Mouse (Mus musculus) forebrain, embryonic 13.5 days (tissue): ENCODE data around the gene Ctcfl. TPM values are rescaled to one million over a fixed set of nuclear protein-coding genes. Genes with fewer than 3 reads are reported as not detected.

Source experiments
- ATAC-seq: fragments of 200-750 bp; cut with Nextera tagmentation; 2 replicates; pipeline ENCODE4 v1.8.0; 2017
- H3K27ac ChIP-seq: fragments of 300-500 bp; sonication (generic); 2 replicates; pipeline ENCODE4 v1.5.1; 2015; ENCODE audit warnings: inconsistent platforms, mild to moderate bottlenecking, moderate library complexity
- H3K27me3 ChIP-seq: fragments of 300-500 bp; sonication (generic); 2 replicates; pipeline ENCODE4 v1.6.1; 2015; ENCODE audit warnings: mild to moderate bottlenecking, inconsistent platforms
- H3K36me3 ChIP-seq: fragments of 300-500 bp; sonication (generic); 2 replicates; pipeline ENCODE4 v1.6.1; 2015; ENCODE audit warnings: mild to moderate bottlenecking, inconsistent platforms; ENCODE audit not compliant: poor library complexity, severe bottlenecking
- H3K4me1 ChIP-seq: fragments of 300-500 bp; sonication (generic); 2 replicates; pipeline ENCODE4 v1.6.1; 2015; ENCODE audit warnings: inconsistent platforms
- H3K4me2 ChIP-seq: fragments of 300-500 bp; sonication (generic); 2 replicates; pipeline ENCODE4 v1.6.1; 2015; ENCODE audit warnings: inconsistent platforms, mild to moderate bottlenecking, moderate library complexity
- H3K4me3 ChIP-seq: fragments of 300-500 bp; sonication (generic); 2 replicates; pipeline ENCODE4 v1.5.1; 2015; ENCODE audit warnings: mild to moderate bottlenecking, inconsistent platforms
- H3K9ac ChIP-seq: fragments of 300-500 bp; sonication (generic); 2 replicates; pipeline ENCODE4 v1.6.1; 2015; ENCODE audit warnings: mild to moderate bottlenecking, inconsistent platforms
- H3K9me3 ChIP-seq: fragments of 300-500 bp; sonication (generic); replicated peaks from 2 replicates; pipeline ENCODE4 v1.6.1; 2016; ENCODE audit warnings: inconsistent platforms
- WGBS: fragments of 180-500 bp; shearing (Covaris S2); methylation state at CpG from one replicate; pipeline ENCODE4 v1.1.7; 2015; 5-methylcytosine and 5-hydroxymethylcytosine counted together
- polyA plus RNA-seq: library from polyadenylated mRNA; unstranded; fragments of >200 nt; fragmentation: Nextera tagmentation; extraction: Ambion mirVana; gene quantifications from 2 replicates; pipeline ENCODE4 v1.2.1, GENCODE M21; 2015

Ctcfl gene
- polyA plus RNA-seq, 1 experiment from 2014 or later, result 0.05 TPM

- Histone ChIP-seq H3K27me3 (no peaks in the 10 kb centered on the region), H3K4me2 (no peak overlapping the region), H3K4me1 (no peaks in the 10 kb centered on the region), H3K9ac (no peak overlapping the region), H3K4me3 (no peak overlapping the region), H3K27ac (no peak overlapping the region), H3K36me3 (no peaks in the 10 kb centered on the region), H3K9me3 (no peaks in the 10 kb centered on the region)
- no peak for ATAC-seq
- WGBS, result 89% methylated on average over 10 of the region's 10 CpGs
These were observed 36.6 kb upstream of the Ctcfl start for GRCm38 (mm10) chr2:173155907-173156306.

DNA sequence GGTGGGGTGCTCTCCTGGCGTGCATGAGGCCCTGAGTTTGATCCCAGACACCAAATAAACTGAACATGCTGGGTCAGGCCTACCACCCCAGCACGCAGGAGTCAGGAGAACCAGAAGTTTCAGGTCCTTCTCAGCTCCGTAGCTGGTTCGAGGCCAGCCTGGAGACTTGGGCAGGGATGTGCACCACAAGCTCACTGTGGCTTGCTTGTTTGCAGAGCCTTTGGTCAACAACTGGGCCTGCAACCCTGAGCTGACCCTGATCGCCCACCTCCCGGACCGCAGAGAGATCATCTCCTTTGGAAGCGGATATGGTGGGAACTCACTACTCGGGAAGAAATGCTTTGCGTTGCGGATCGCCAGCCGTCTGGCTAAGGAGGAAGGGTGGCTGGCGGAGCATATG is 35.6 kb upstream of the Ctcfl start:
- no peak overlapping the region for H3K27ac ChIP-seq
- ATAC-seq, result no peak
- H3K4me2 ChIP-seq, result no peak overlapping the region
- no peak overlapping the region for H3K9ac ChIP-seq
- no peaks in the 10 kb centered on the region for H3K36me3 ChIP-seq
- 93% methylated on average over 14 of the region's 14 CpGs for WGBS
- H3K4me3 ChIP-seq, result no peak overlapping the region
- H3K9me3 ChIP-seq, result no peaks in the 10 kb centered on the region
- no peaks in the 10 kb centered on the region for H3K4me1 ChIP-seq
- H3K27me3 ChIP-seq, result no peaks in the 10 kb centered on the region

GRCm38 (mm10) chr2:173154513-173154912 is 35.2 kb upstream of the Ctcfl start:
- no peak overlapping the region for H3K9ac ChIP-seq
- ATAC-seq, result no peak
- 93% methylated on average over 13 of the region's 13 CpGs for WGBS
- no peaks in the 10 kb centered on the region for H3K9me3 ChIP-seq
- no peak overlapping the region for H3K4me2 ChIP-seq
- no peaks in the 10 kb centered on the region for H3K36me3 ChIP-seq
- H3K4me1 ChIP-seq, result no peaks in the 10 kb centered on the region
- no peaks in the 10 kb centered on the region for H3K27me3 ChIP-seq
- no peak overlapping the region for H3K4me3 ChIP-seq
- no peak overlapping the region for H3K27ac ChIP-seq

DNA sequence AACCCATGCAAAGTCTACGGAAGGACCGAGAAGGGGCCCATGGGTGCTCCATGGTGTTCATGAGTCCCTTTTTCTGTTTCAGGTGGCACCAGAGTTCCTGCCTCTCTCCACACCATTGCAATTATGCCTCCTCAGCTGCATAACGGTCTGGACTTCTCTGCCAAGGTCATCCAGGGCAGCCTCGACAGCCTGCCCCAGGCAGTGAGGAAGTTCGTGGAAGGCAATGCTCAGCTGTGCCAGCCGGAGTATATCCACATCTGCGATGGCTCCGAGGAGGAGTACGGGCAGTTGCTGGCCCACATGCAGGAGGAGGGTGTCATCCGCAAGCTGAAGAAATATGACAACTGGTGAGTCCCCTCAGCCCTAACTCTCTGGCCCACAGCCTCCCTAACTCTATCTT is 33.9 kb upstream of the Ctcfl start:
- Histone ChIP-seq H3K9ac (no peak overlapping the region), H3K9me3 (no peaks in the 10 kb centered on the region), H3K27ac (no peak overlapping the region), H3K4me2 (no peak overlapping the region), H3K4me1 (no peaks in the 10 kb centered on the region), H3K36me3 (no peaks in the 10 kb centered on the region), H3K4me3 (no peak overlapping the region), H3K27me3 (no peaks in the 10 kb centered on the region)
- WGBS, result 93% methylated on average over 10 of the region's 10 CpGs
- no peak for ATAC-seq

- Histone ChIP-seq H3K36me3 (no peaks in the 10 kb centered on the region), H3K27me3 (no peaks in the 10 kb centered on the region), H3K27ac (no peak within 1 kb of the TSS), H3K9ac (no peak within 1 kb of the TSS), H3K9me3 (no peaks in the 10 kb centered on the region), H3K4me1 (no peaks in the 10 kb centered on the region), H3K4me2 (no peak within 1 kb of the TSS), H3K4me3 (no peak within 1 kb of the TSS)
- WGBS, result 86% methylated on average over 13 of the region's 13 CpGs
- no peak for ATAC-seq
These were observed 33.3 kb upstream of the Ctcfl start, which contains the start of gene Pck1 for GRCm38 (mm10) chr2:173152436-173153151. Gene Pck1 (plus strand): TSS chr2:173153048.

- ATAC-seq, result no peak
- Histone ChIP-seq H3K27me3 (no peaks in the 10 kb centered on the region), H3K27ac (no peak overlapping the region), H3K4me1 (no peaks in the 10 kb centered on the region), H3K4me2 (no peak overlapping the region), H3K4me3 (no peak overlapping the region), H3K9ac (no peak overlapping the region), H3K9me3 (no peaks in the 10 kb centered on the region), H3K36me3 (no peaks in the 10 kb centered on the region)
- WGBS, result 82% methylated on average over 7 of the region's 7 CpGs
These were observed 32.5 kb upstream of the Ctcfl start for GRCm38 (mm10) chr2:173151784-173152284.

DNA sequence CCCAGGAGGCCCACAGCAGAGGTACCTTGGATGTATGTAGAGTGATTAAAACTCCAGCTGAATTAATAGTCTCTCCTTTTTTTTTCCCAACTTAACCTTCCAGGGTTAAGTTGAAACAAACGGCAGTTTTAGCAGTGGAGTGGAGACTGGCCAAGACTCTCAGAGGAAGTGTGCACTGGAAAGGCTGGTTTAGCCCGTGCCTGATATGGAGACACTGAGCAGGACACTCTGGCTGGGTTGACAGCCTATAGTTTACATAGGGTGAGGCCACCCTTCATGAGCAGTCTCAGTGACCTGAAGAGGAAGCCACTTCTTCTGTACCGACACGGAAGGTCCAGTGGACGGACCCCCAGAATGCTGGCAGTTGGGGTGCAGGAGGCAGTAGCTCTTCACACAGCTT is 32.0 kb upstream of the Ctcfl start:
- Histone ChIP-seq H3K9me3 (no peaks in the 10 kb centered on the region), H3K9ac (no peak overlapping the region), H3K4me1 (no peaks in the 10 kb centered on the region), H3K27ac (no peak overlapping the region), H3K36me3 (no peaks in the 10 kb centered on the region), H3K4me3 (no peak overlapping the region), H3K4me2 (no peak overlapping the region), H3K27me3 (no peaks in the 10 kb centered on the region)
- WGBS, result 91% methylated on average over 5 of the region's 5 CpGs
- ATAC-seq, result no peak

DNA sequence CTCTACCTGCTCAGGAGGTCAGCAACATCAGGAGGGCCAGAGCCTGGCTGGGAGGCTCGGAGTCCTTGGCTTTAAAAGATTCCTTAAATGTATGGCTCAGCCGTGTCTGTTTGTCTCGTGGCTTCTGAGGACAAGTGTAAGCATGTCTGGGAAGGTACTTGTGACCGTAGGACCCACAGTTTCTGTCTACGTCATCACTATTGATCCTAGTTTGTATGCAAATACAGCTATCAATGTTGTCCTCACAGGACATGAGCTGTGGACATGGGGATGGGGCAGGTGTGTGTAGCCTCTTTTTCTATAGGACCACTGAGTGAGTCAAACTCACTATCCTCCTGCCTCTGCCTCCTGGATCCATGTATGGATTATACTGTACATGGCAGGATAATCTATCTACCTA is 28.7 kb upstream of the Ctcfl start:
- WGBS, result 86% methylated on average over 5 of the region's 5 CpGs
- ATAC-seq, result no peak
- no peaks in the 10 kb centered on the region for H3K9me3 ChIP-seq
- H3K36me3 ChIP-seq, result no peaks in the 10 kb centered on the region
- no peak overlapping the region for H3K9ac ChIP-seq
- no peaks in the 10 kb centered on the region for H3K27me3 ChIP-seq
- no peaks in the 10 kb centered on the region for H3K4me1 ChIP-seq
- no peak overlapping the region for H3K4me2 ChIP-seq
- H3K27ac ChIP-seq, result no peak overlapping the region
- no peak overlapping the region for H3K4me3 ChIP-seq

DNA sequence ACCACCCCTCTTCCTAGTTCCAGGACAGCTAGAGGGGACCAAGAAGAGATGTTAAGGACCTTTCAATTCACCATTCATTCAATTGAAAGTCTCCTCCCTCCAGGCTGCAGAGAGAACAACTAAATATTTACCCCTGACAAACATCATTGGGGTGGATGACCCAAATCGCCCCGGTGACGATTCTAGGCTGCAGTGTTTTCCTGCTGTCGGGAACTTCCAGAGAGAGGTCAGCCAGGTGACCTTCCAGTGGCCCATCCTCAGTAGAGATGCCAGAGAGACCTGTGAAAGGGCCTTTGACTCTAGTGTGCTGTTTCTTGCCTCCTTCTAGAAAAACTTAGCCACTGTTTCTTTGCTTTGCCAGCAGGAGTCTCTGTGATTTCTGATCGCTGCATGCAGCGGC is 27.4 kb upstream of the Ctcfl start:
- 87% methylated on average over 6 of the region's 6 CpGs for WGBS
- ATAC-seq, result no peak
- no peaks in the 10 kb centered on the region for H3K36me3 ChIP-seq
- no peak overlapping the region for H3K4me3 ChIP-seq
- H3K9me3 ChIP-seq, result no peaks in the 10 kb centered on the region
- H3K4me2 ChIP-seq, result no peak overlapping the region
- H3K27ac ChIP-seq, result no peak overlapping the region
- H3K27me3 ChIP-seq, result no peaks in the 10 kb centered on the region
- no peaks in the 10 kb centered on the region for H3K4me1 ChIP-seq
- H3K9ac ChIP-seq, result no peak overlapping the region

GRCm38 (mm10) chr2:173145808-173146207 is 26.5 kb upstream of the Ctcfl start:
- no peaks in the 10 kb centered on the region for H3K4me1 ChIP-seq
- no peaks in the 10 kb centered on the region for H3K9me3 ChIP-seq
- no peaks in the 10 kb centered on the region for H3K27me3 ChIP-seq
- no peak overlapping the region for H3K4me2 ChIP-seq
- H3K9ac ChIP-seq, result no peak overlapping the region
- 70% methylated on average over 3 of the region's 3 CpGs for WGBS
- H3K27ac ChIP-seq, result no peak overlapping the region
- no peaks in the 10 kb centered on the region for H3K36me3 ChIP-seq
- no peak overlapping the region for H3K4me3 ChIP-seq
- no peak for ATAC-seq

DNA sequence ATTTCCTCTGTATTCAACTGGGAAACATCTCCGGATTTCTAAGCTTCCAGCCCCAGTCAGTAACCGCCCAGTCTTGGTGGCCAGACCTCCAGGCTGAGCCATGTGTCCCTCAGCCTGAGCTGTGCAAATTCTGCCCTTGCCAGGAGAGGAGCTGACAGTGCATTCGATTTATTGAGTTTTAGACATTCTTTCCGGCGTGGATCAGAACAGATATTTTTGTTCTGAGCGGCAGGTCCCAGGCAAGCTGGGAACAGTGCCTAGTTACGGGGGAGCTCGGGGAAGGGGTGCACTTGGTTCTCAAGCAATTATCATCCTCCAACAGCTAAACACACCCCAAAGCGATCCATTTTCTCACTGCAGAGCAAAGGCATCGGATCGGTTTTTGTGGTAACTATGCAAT is 24.3 kb upstream of the Ctcfl start:
- H3K9me3 ChIP-seq, result no peaks in the 10 kb centered on the region
- H3K4me3 ChIP-seq, result no peak overlapping the region
- WGBS, result 80% methylated on average over 11 of the region's 11 CpGs
- H3K36me3 ChIP-seq, result no peaks in the 10 kb centered on the region
- no peak for ATAC-seq
- no peaks in the 10 kb centered on the region for H3K27me3 ChIP-seq
- H3K27ac ChIP-seq, result no peak overlapping the region
- no peak overlapping the region for H3K4me2 ChIP-seq
- H3K9ac ChIP-seq, result no peak overlapping the region
- H3K4me1 ChIP-seq, result peaks cover 17% of the 10 kb centered on the region

DNA sequence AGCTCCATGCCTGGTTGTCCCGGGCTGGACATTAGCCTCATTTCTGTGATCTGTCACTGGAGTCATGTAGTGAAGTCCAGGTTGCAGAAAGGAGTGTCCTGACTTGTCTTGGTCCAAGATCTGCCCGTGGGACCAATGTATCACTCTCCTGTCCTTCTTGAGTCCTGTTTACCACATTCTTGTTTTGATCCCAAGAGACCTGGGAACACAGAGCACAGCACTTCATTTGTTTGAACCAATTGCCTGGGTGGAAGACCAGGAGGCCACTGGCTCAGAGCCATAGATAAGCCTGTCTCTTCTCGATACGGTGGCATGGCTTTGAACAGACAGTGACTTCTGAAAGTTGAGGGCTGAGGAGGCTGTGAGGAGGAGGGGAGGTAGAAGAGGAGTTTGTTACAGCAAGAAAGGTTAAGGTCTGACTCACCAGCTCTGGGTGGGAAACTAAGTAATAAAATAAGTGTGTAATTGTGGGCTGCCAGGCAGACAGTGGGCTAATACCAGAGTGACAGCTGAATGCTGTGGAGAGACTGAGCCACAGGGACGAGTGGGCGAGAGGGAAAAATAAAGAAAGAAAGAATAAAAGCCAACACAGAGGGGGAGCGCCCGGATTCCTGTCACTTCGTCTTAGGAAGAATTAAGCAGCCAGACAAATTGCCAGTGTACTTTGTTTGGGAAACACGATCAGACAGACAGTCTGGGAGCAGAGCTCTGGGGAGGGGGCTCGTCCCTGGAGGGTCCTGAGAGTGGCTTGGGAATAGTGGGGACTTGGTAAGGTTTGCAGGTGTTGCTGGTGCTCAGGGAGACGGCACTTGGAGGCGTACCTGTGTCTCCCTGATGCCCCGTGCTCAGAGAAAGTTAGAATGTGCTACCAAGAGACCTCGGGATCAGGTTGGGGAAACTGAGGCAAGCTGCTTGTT is 19.3 kb upstream of the Ctcfl start:
- Histone ChIP-seq H3K9me3 (no peaks in the 10 kb centered on the region), H3K36me3 (no peaks in the 10 kb centered on the region), H3K4me2 (no peak overlapping the region), H3K27ac (no peak overlapping the region), H3K4me3 (no peak overlapping the region), H3K9ac (no peak overlapping the region), H3K27me3 (0 out of 2 replicates have a peak, but pooled peaks cover 2% of the 10 kb centered on the region), H3K4me1 (peaks cover 22% of the 10 kb centered on the region)
- no peak for ATAC-seq
- 35% methylated on average over 15 of the region's 15 CpGs for WGBS
